Mouse (Mus musculus) activated CD4-positive, CD25-positive, alpha-beta regulatory T cell, adult 4 months (primary cell): Measurements from ENCODE around the gene Rnf207. TPM values are rescaled to one million over a fixed set of nuclear protein-coding genes. Genes with fewer than 3 reads are reported as not detected.

Source experiments
- ATAC-seq: one replicate; pipeline ENCODE4 v1.8.0; 2017
- polyA plus RNA-seq, 2 experiments: library from polyadenylated mRNA; unstranded; fragments of 100-300 nt; shearing (Covaris generic); gene quantifications; one replicate each; pipeline ENCODE4 v1.2.1; 2017

Rnf207 gene
- polyA plus RNA-seq, 2 experiments from 2014 or later = not detected

- no peak for ATAC-seq
These were observed 24.4 kb downstream of the Rnf207 start for GRCm38 (mm10) chr4:152294188-152294929.

GRCm38 (mm10) chr4:152292102-152292765 is 26.6 kb downstream of the Rnf207 start:
- ATAC-seq = no peak

GRCm38 (mm10) chr4:152291562-152291961 is 27.2 kb downstream of the Rnf207 start, which contains the start of gene Hes3:
Hes3 (minus strand) TSS chr4:152291662.
- ATAC-seq = no peak

- ATAC-seq = no peak
These were observed 27.8 kb downstream of the Rnf207 start for GRCm38 (mm10) chr4:152290991-152291390.

GRCm38 (mm10) chr4:152290385-152290784 is 28.4 kb downstream of the Rnf207 start:
- no peak for ATAC-seq

GRCm38 (mm10) chr4:152288398-152288945 is 30.3 kb downstream of the Rnf207 start:
- ATAC-seq = no peak

GRCm38 (mm10) chr4:152287317-152288120 is 31.3 kb downstream of the Rnf207 start:
- no peak for ATAC-seq

- no peak for ATAC-seq
These were observed 31.9 kb downstream of the Rnf207 start for GRCm38 (mm10) chr4:152286887-152287286.

- no peak for ATAC-seq
These were observed 32.6 kb downstream of the Rnf207 start for GRCm38 (mm10) chr4:152286183-152286582.

- no peak for ATAC-seq
These were observed 33.3 kb downstream of the Rnf207 start for GRCm38 (mm10) chr4:152285505-152285904.

- ATAC-seq = peak; percentile 93
These were observed 35.4 kb downstream of the Rnf207 start for GRCm38 (mm10) chr4:152283186-152283950.

GRCm38 (mm10) chr4:152282721-152283120 is 36.1 kb downstream of the Rnf207 start:
- no peak for ATAC-seq

GRCm38 (mm10) chr4:152281601-152282000 is 37.2 kb downstream of the Rnf207 start:
- no peak for ATAC-seq

- ATAC-seq = no peak
These were observed 39.8 kb downstream of the Rnf207 start for GRCm38 (mm10) chr4:152278986-152279385.

- no peak for ATAC-seq
These were observed 40.9 kb downstream of the Rnf207 start for GRCm38 (mm10) chr4:152277916-152278315.

GRCm38 (mm10) chr4:152276389-152277347 is 42.1 kb downstream of the Rnf207 start:
- no peak for ATAC-seq

- no peak for ATAC-seq
These were observed 44.1 kb downstream of the Rnf207 start for GRCm38 (mm10) chr4:152274681-152275131.

GRCm38 (mm10) chr4:152273621-152274236 is 45.1 kb downstream of the Rnf207 start, which contains the start of gene Gpr153:
Gpr153 (plus strand) TSS chr4:152274232.
- ATAC-seq = peak; percentile 23

GRCm38 (mm10) chr4:152273191-152273590 is 45.6 kb downstream of the Rnf207 start:
- ATAC-seq = no peak

- no peak for ATAC-seq
These were observed 46.2 kb downstream of the Rnf207 start for GRCm38 (mm10) chr4:152272449-152273049.
